Mouse (Mus musculus) C2C12 (cell line): ENCODE measurements around the gene Npb.

ENCODE experiments used
- CEBPB ChIP-seq: IDR thresholded peaks from one replicate; pipeline ENCODE4 v1.6.1; 2011; ENCODE audit warnings: low read depth, mild to moderate bottlenecking, control low read depth, moderate library complexity
- CTCF ChIP-seq: IDR thresholded peaks from one replicate; pipeline ENCODE4 v1.5.1; 2011; ENCODE audit not compliant: control insufficient read depth, insufficient read depth, insufficient read length
- MAX ChIP-seq: IDR thresholded peaks from one replicate; pipeline ENCODE4 v1.6.1; 2011; ENCODE audit warnings: mild to moderate bottlenecking, control low read depth
- MYOD1 ChIP-seq: IDR thresholded peaks from one replicate; pipeline ENCODE4 v1.6.1; 2011; ENCODE audit warnings: low read depth; ENCODE audit not compliant: control insufficient read depth, insufficient read length

DNA sequence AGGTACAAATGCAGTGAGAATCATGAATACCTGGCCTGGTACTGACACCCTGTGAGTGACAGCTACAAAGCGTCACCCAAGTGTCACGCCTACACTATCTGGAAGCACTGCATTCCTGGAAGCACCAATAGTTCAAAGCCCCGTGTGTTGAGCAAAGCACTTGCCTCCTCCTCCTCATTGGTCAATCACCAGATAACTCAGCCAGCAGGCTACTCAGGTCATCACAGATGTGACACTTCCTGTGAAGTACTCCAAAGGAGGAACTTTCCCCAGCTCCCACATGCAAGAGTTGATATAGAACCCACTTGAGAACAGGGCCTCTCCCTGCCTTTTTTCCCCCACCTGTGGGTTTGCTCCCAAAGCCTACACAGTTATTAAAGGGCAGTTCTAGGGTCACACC lies 37.2 kb upstream of the Npb start:
- no peak for TF ChIP-seq CEBPB
- no peak for TF ChIP-seq CTCF
- TF ChIP-seq MAX = no peak
- no peak for TF ChIP-seq MYOD1
